Mouse (Mus musculus): ENCODE data around the gene Nr1d1. TPM values are rescaled to one million over a fixed set of nuclear protein-coding genes. Genes with fewer than 3 reads are reported as not detected.
A peak's percentile ranks its signal among the peaks of the same experiment; 100 is the strongest.

Gene Nr1d1
- polyA plus RNA-seq, 1 experiment = 18.7 TPM

DNA sequence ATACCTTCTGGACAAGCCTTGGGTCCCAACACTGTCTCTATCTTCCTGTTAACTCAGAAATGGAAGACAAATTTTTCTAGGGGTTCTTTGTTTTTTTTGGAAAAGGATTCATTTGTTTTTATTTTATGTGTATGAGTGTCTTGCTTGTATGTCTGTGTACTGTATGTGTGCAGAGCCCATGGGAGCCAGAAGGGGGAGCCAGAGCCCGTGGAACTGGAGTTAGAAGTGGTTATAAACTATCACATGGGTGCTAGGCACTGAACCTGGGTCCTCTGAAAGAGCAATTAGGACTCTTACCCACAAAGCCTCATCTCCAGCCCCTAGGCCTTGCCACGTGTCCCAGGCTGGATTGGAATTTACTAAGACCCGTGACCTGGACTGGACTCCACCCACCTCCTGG is 41.1 kb downstream of the Nr1d1 start:
- H3K4me3 ChIP-seq (ENCODE audit: insufficient read depth, low read length) = no peak overlapping the region
- H3K27ac ChIP-seq (ENCODE audit: insufficient read depth, low read length) = no peak overlapping the region
- H3K4me1 ChIP-seq (ENCODE audit: control insufficient read depth, insufficient read depth, low read length) = peaks cover 8% of the 10 kb centered on the region; the same call in 1 of the 2 replicates
- TF ChIP-seq POLR2A (IDR thresholded peaks at IDR 0.05; ENCODE audit: low read depth, low read length) = no peak
- TF ChIP-seq CTCF (IDR thresholded peaks at IDR 0.05; ENCODE audit: borderline replicate concordance, insufficient read depth, low read length) = no peak

DNA sequence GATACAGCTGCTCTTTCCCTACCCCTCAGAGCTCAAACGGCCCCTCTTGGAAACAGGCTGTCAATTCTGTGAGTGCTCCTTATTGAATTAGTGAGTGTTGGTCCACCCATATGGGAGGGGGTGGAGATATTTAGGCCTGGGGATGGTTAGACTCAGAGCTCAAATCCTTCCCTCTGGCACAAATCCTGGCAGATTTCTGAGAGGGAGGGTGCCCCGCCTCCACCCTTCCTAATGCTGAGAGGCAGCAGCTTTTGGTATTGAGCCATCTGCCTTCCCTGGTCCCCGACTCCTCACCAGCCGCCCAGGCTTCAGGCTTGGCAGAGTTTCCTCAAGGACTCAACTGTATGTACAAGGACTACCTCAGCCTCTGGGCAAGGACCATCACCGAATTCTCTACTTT is 44.0 kb downstream of the Nr1d1 start:
- H3K4me3 ChIP-seq (ENCODE audit: insufficient read depth, low read length) = no peak overlapping the region
- H3K27ac ChIP-seq (ENCODE audit: insufficient read depth, low read length) = peak overlapping the region; percentile 91
- peaks cover 8% of the 10 kb centered on the region; the same call in 1 of the 2 replicates for H3K4me1 ChIP-seq (ENCODE audit: control insufficient read depth, insufficient read depth, low read length)
- TF ChIP-seq POLR2A (IDR thresholded peaks at IDR 0.05; ENCODE audit: low read depth, low read length) (no peak), CTCF (IDR thresholded peaks at IDR 0.05; ENCODE audit: borderline replicate concordance, insufficient read depth, low read length) (no peak)

DNA sequence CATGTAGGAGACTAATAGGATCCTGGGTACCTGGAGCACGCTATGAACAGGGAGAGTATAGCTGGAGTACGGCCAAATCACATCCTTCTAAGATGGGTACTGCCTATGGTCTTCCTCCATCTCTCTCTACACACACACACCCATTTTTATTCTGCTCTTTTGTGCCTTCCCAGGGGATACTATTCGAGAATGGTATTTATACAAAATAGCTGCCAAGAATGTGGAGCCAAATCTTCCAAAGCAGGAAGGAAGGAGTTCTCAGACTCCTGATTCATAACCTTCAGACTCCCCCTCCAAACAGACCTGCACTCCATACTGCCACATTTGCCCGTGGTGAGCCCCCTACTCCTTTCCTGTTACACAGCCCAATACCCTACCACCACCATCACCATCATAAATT is 44.4 kb downstream of the Nr1d1 start:
- peaks cover 8% of the 10 kb centered on the region; the same call in 1 of the 2 replicates for H3K4me1 ChIP-seq (ENCODE audit: control insufficient read depth, insufficient read depth, low read length)
- no peak overlapping the region for H3K4me3 ChIP-seq (ENCODE audit: insufficient read depth, low read length)
- TF ChIP-seq POLR2A (IDR thresholded peaks at IDR 0.05; ENCODE audit: low read depth, low read length) (no peak), CTCF (IDR thresholded peaks at IDR 0.05; ENCODE audit: borderline replicate concordance, insufficient read depth, low read length) (no peak)
- peak overlapping the region; percentile 91 for H3K27ac ChIP-seq (ENCODE audit: insufficient read depth, low read length)

DNA sequence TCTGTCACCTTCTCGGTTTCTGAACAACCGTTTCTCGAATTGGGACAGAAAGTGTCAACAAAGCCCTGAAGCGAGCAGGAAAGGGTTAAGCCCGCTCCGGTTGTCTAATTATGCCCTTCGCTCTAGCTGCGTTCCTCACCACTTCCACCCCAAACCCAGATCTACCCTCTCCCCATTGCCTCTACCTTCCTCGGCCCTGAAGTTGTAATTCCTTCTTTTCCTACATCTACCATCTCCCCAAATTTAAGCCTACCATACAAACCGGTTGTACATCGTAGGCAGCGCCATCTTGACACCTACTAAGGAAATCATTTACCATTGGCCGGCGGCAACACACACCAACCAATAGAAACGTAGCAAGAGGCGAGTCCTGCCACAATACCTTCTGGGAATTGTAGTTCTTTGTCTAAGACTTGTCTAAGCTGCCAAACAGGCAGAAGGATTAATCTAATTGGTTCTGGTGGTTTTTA is 46.0 kb downstream of the Nr1d1 start, which contains the start of gene Med24:
Gene Med24, minus strand, starts transcription at position 317 of the 470 bp plus-strand sequence.
- no peak for TF ChIP-seq CTCF (IDR thresholded peaks at IDR 0.05; ENCODE audit: borderline replicate concordance, insufficient read depth, low read length)
- peak; percentile 73 for TF ChIP-seq POLR2A (IDR thresholded peaks at IDR 0.05; ENCODE audit: low read depth, low read length)
- Histone ChIP-seq H3K27ac (ENCODE audit: insufficient read depth, low read length) (peak within 1 kb of the TSS; percentile 23), H3K4me1 (ENCODE audit: control insufficient read depth, insufficient read depth, low read length) (peaks cover 8% of the 10 kb centered on the region; the same call in 1 of the 2 replicates), H3K4me3 (ENCODE audit: insufficient read depth, low read length) (peak within 1 kb of the TSS; percentile 94)

DNA sequence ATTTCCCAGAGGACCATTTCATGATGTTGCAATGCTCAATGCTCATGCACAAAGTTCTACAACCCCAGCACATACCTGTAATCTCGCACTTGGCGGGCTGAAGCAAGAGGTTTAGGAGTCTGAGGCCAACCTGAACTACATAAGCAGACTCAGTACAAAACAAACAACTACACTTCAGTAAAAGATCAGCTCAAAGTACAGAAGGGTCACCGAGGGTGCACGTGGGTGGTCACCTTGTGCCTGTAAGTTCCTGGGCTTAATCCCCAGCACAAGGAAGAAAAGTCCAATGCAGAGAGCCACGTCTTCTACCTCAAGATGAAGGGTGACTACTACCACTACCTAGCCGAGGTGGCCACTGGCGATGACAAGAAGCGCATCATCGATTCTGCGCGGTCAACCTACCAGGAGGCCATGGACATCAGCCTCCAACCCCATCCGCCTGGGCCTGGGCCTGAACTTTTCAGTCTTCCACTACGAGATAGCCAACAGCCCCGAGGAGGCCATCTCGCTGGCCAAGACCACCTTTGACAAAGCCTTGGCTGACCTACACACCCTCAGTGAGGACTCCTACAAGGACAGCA is 49.1 kb downstream of the Nr1d1 start:
- Histone ChIP-seq H3K4me1 (ENCODE audit: control insufficient read depth, insufficient read depth, low read length) (peaks cover 5% of the 10 kb centered on the region; the same call in 1 of the 2 replicates), H3K4me3 (ENCODE audit: insufficient read depth, low read length) (no peak overlapping the region), H3K27ac (ENCODE audit: insufficient read depth, low read length) (no peak overlapping the region)
- no peak for TF ChIP-seq POLR2A (IDR thresholded peaks at IDR 0.05; ENCODE audit: low read depth, low read length)
- TF ChIP-seq CTCF (IDR thresholded peaks at IDR 0.05; ENCODE audit: borderline replicate concordance, insufficient read depth, low read length) = no peak

DNA sequence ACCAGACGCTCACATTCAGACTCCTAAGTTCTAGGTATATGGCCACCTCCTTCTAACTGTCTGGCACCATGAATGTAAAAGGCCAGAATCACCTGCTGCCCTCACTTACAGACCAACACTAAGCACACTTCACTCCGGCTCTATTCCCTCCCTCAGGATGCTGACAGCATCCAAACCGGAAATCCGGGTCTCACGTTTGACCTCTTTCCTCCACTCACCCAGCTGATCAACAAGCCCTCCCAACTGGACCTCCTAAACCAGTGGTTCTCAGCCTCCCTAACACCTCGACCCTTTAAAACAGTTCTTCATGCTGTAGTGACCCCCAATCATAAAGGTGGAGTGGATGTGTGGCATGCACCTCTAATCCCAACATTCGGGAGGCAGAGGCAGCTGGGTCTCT is 52.0 kb downstream of the Nr1d1 start:
- Histone ChIP-seq H3K4me1 (ENCODE audit: control insufficient read depth, insufficient read depth, low read length) (no peaks in the 10 kb centered on the region), H3K27ac (ENCODE audit: insufficient read depth, low read length) (no peak overlapping the region), H3K4me3 (ENCODE audit: insufficient read depth, low read length) (no peak overlapping the region)
- TF ChIP-seq POLR2A (IDR thresholded peaks at IDR 0.05; ENCODE audit: low read depth, low read length) = no peak
- no peak for TF ChIP-seq CTCF (IDR thresholded peaks at IDR 0.05; ENCODE audit: borderline replicate concordance, insufficient read depth, low read length)

DNA sequence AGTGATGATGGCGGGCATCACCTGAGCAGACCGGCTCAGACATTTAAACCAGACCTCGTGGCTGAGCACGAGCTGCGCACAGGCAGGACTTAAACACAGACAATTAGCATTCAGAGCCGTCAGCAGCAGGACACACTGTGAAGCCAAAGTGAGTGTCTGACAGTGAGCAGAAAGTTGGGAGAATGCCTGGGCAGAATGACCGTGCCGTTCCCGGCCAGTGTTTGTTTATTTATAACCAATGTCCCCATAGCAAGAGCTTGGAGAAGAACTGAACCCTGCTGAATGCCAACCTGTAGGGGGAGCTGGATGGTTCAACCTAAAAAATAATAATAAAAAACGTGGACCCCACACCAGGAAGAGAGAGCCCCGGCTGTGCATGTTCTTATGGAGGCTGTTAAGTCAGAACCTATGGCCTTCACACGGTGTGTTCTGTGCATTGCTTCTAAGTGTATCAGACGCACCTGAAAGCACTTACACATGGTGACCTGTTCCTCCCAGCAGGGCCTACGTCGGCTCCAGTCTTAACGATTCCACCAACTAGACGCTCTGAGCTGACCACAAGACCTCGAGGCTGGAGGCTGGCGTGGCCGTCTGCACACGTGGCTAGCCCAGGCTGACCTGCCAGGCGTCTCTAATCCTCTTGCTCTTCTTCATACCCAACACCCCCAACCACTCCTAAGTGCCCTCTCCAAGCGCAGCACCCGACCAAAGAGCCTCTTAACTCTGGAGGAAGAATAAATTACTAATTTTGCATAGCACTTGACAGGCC is 53.5 kb downstream of the Nr1d1 start:
- H3K4me3 ChIP-seq (ENCODE audit: insufficient read depth, low read length) = no peak overlapping the region
- H3K4me1 ChIP-seq (ENCODE audit: control insufficient read depth, insufficient read depth, low read length) = no peaks in the 10 kb centered on the region
- no peak overlapping the region for H3K27ac ChIP-seq (ENCODE audit: insufficient read depth, low read length)
- TF ChIP-seq CTCF (IDR thresholded peaks at IDR 0.05; ENCODE audit: borderline replicate concordance, insufficient read depth, low read length) (no peak), POLR2A (IDR thresholded peaks at IDR 0.05; ENCODE audit: low read depth, low read length) (no peak)

DNA sequence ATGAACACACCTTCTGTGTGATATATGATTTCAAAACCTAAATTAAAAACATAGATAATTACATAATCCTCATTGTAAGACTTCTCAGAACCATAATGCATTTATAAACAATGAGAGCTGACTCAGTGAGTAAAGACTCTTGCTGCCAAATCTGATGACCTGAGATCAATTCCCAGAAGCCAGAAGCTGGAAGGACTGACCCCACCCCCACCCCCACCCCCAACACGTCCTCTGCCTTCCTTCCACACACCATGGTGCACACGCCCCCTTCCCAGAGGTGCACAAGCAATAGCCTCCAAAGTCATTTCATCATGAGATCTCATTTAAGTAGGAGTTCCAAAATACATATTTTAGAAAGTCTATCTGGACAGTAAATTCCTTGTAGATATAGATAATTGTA is 54.4 kb downstream of the Nr1d1 start:
- TF ChIP-seq CTCF (IDR thresholded peaks at IDR 0.05; ENCODE audit: borderline replicate concordance, insufficient read depth, low read length) (no peak), POLR2A (IDR thresholded peaks at IDR 0.05; ENCODE audit: low read depth, low read length) (no peak)
- Histone ChIP-seq H3K4me3 (ENCODE audit: insufficient read depth, low read length) (no peak overlapping the region), H3K4me1 (ENCODE audit: control insufficient read depth, insufficient read depth, low read length) (no peaks in the 10 kb centered on the region), H3K27ac (ENCODE audit: insufficient read depth, low read length) (no peak overlapping the region)

Other genes with a start within 250 kb of the Nr1d1 start
- gene Ikzf3, start 229.3 kb downstream of the Nr1d1 start, polyA plus RNA-seq (2011; ENCODE audit: insufficient read length, low read depth, missing spikeins) = not detected in 2 replicates
- not detected in 2 replicates for gene Zpbp2, start 224.2 kb downstream of the Nr1d1 start, polyA plus RNA-seq (2011; ENCODE audit: insufficient read length, low read depth, missing spikeins)
- gene Ormdl3, start 188.0 kb downstream of the Nr1d1 start, polyA plus RNA-seq (2011; ENCODE audit: insufficient read length, low read depth, missing spikeins) = 47.7 and 51.9 TPM in 2 replicates
- not detected in 2 replicates for gene Lrrc3c, start 177.0 kb downstream of the Nr1d1 start, polyA plus RNA-seq (2011; ENCODE audit: insufficient read length, low read depth, missing spikeins)
- 7.2 and 8.9 TPM in 2 replicates for gene Gm12355, start 149.7 kb downstream of the Nr1d1 start, polyA plus RNA-seq (2011; ENCODE audit: insufficient read length, low read depth, missing spikeins)
- not detected in 2 replicates for gene Gsdma3, start 149.0 kb downstream of the Nr1d1 start, polyA plus RNA-seq (2011; ENCODE audit: insufficient read length, low read depth, missing spikeins)
- not detected in 2 replicates for gene Gsdma2, start 128.6 kb downstream of the Nr1d1 start, polyA plus RNA-seq (2011; ENCODE audit: insufficient read length, low read depth, missing spikeins)
- not detected in 2 replicates for gene Gsdma, start 111.0 kb downstream of the Nr1d1 start, polyA plus RNA-seq (2011; ENCODE audit: insufficient read length, low read depth, missing spikeins)
- gene Psmd3, start 92.8 kb downstream of the Nr1d1 start, polyA plus RNA-seq (2011; ENCODE audit: insufficient read length, low read depth, missing spikeins) = 86.7 and 91.8 TPM in 2 replicates
- 0.35 TPM in 1 of 2 replicates, not detected in the other for gene Csf3, start 74.1 kb downstream of the Nr1d1 start, polyA plus RNA-seq (2011; ENCODE audit: insufficient read length, low read depth, missing spikeins)
- gene Med24, start 45.9 kb downstream of the Nr1d1 start, polyA plus RNA-seq (2011; ENCODE audit: insufficient read length, low read depth, missing spikeins) = 50.1 and 58.1 TPM in 2 replicates
- 66.0 and 83.9 TPM in 2 replicates for gene Thra, start 34.7 kb downstream of the Nr1d1 start, polyA plus RNA-seq (2011; ENCODE audit: insufficient read length, low read depth, missing spikeins)
- 77.7 and 83.8 TPM in 2 replicates for gene Msl1, start 20.2 kb upstream of the Nr1d1 start, polyA plus RNA-seq (2011; ENCODE audit: insufficient read length, low read depth, missing spikeins)
- 29.7 and 36.7 TPM in 2 replicates for gene Casc3, start 29.6 kb upstream of the Nr1d1 start, polyA plus RNA-seq (2011; ENCODE audit: insufficient read length, low read depth, missing spikeins)
- gene Rapgefl1, start 61.5 kb upstream of the Nr1d1 start, polyA plus RNA-seq (2011; ENCODE audit: insufficient read length, low read depth, missing spikeins) = 1.6 and 2.0 TPM in 2 replicates
- gene Wipf2, start 88.3 kb upstream of the Nr1d1 start, polyA plus RNA-seq (2011; ENCODE audit: insufficient read length, low read depth, missing spikeins) = 10.7 and 11.4 TPM in 2 replicates
- 7.4 and 11.8 TPM in 2 replicates for gene Cdc6, start 132.5 kb upstream of the Nr1d1 start, polyA plus RNA-seq (2011; ENCODE audit: insufficient read length, low read depth, missing spikeins)
- 26.8 and 28.2 TPM in 2 replicates for gene Rara, start 152.5 kb upstream of the Nr1d1 start, polyA plus RNA-seq (2011; ENCODE audit: insufficient read length, low read depth, missing spikeins)
- not detected in 2 replicates for gene Gjd3, start 207.7 kb upstream of the Nr1d1 start, polyA plus RNA-seq (2011; ENCODE audit: insufficient read length, low read depth, missing spikeins)
- gene Top2a, start 248.9 kb upstream of the Nr1d1 start, polyA plus RNA-seq (2011; ENCODE audit: insufficient read length, low read depth, missing spikeins) = 141 and 227 TPM in 2 replicates

Data from embryonic fibroblast, embryonic 13.5 days (primary cell).